Mouse (Mus musculus): Measurements from ENCODE around the gene Slc22a23. TPM values are rescaled to one million over a fixed set of nuclear protein-coding genes. Genes with fewer than 3 reads are reported as not detected.

The Slc22a23 gene
- total and polyA plus RNA-seq, 3 experiments, result 0.47 to 1.3 (median 0.85) TPM

DNA sequence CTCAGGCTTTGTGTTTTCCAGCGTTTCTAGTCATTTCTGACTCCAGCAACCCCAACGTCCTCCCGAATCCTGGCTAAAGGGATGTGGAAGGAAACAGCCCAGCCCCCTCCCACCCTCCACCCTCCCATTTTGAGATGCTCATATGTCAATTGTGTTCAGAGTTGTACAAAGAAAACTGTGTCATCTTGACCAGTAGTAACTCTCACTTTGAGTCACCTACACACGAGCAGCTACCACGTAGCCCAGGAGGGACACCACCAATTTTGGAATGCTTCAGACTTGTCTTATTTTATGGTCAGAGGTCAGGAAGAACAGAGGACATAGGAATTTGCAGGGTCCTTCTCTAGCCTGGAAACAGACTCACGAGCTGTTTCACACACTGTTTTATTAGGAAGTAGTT is 171.0 kb downstream of the Slc22a23 start:
- H3K36me3 ChIP-seq (replicated peaks in 1 of 2; ENCODE audit: control insufficient read depth in 1 of 2, insufficient read depth in 1 of 2, low read length in 1 of 2), result peaks cover 15 to 32% of the 10 kb centered on the region in 2 experiments
- H3K4me2 ChIP-seq (ENCODE audit: insufficient read depth, low read depth, poor library complexity, severe bottlenecking), result peak overlapping the region; percentile 57
- peaks cover 6% of the 10 kb centered on the region for H3K79me2 ChIP-seq (replicated peaks; ENCODE audit: control insufficient read depth, extremely low read depth, insufficient read depth, poor library complexity, severe bottlenecking)
- H3K4me1 ChIP-seq (ENCODE audit: control insufficient read depth in 1 of 2, insufficient read depth in 2 of 2), result peaks cover 15 to 36% of the 10 kb centered on the region in 2 experiments; a peak in 3 of 4 replicates
- dilution Hi-C loops (cut with MboI; ENCODE audit: extremely low pct_ligation_motif_present, extremely low pct_unique_long_range_greater_than_20kb, low sequenced_read_pairs) (no loop called here), in situ Hi-C loops (cut with MboI; ENCODE audit: low pct_ligation_motif_present, low pct_unique_long_range_greater_than_20kb, low sequenced_read_pairs) (no loop called here)
- peak; percentile 43 for DNase-seq (ENCODE audit: extremely low read depth)
- H3K27me3 ChIP-seq (replicated peaks), result no peaks in the 10 kb centered on the region
- TF ChIP-seq ZMIZ1 (IDR thresholded peaks at IDR 0.05; ENCODE audit: low read depth, low read length) (no peak), PAX5 (IDR thresholded peaks at IDR 0.05; ENCODE audit: low read length) (no peak), JUND (conservative IDR thresholded peaks at IDR 0.05; ENCODE audit: low read depth, low read length) (peak; percentile 92), NRF1 (IDR thresholded peaks at IDR 0.05; ENCODE audit: low read depth, low read length) (no peak), HCFC1 (IDR thresholded peaks at IDR 0.05; ENCODE audit: low read depth, low read length) (no peak), E2F4 (IDR thresholded peaks at IDR 0.05; ENCODE audit: insufficient replicate concordance, low read depth, low read length) (no peak), RCOR1 (conservative IDR thresholded peaks at IDR 0.05; ENCODE audit: low read depth, low read length) (peak; percentile 78), POLR2A (IDR thresholded peaks at IDR 0.05; ENCODE audit: low read depth, low read length) (no peak), ETS1 (conservative IDR thresholded peaks at IDR 0.05; ENCODE audit: low read depth, low read length) (peak; percentile 81), USF1 (IDR thresholded peaks at IDR 0.05; ENCODE audit: low read depth, low read length) (no peak), MEF2A (IDR thresholded peaks at IDR 0.05; ENCODE audit: borderline replicate concordance, low read depth, low read length) (peak; percentile 73), BHLHE40 (IDR thresholded peaks at IDR 0.05; ENCODE audit: low read depth, low read length) (peak; percentile 92), IRF4 (IDR thresholded peaks at IDR 0.05; ENCODE audit: low read depth, low read length) (peak; percentile 99), TCF12 (IDR thresholded peaks at IDR 0.05; ENCODE audit: low read depth, low read length) (peak; percentile 59; the same call in 1 of the 2 replicates), MYC (IDR thresholded peaks at IDR 0.05; ENCODE audit: low read depth, low read length) (0 out of 2 replicates have a peak, but pooled peaks have one; percentile 56), KAT2A (IDR thresholded peaks at IDR 0.05; ENCODE audit: insufficient replicate concordance, low read length) (no peak), CHD1 (IDR thresholded peaks at IDR 0.05; ENCODE audit: low read depth, low read length) (no peak), MAX (IDR thresholded peaks at IDR 0.05; ENCODE audit: low read length) (peak; percentile 10; the same call in 1 of the 2 replicates), JUN (IDR thresholded peaks at IDR 0.05; ENCODE audit: insufficient read depth, low read depth, low read length) (peak; percentile 81), CHD2 (IDR thresholded peaks at IDR 0.05; ENCODE audit: low read length) (peak; percentile 58; the same call in 1 of the 2 replicates), USF2 (conservative IDR thresholded peaks at IDR 0.05; ENCODE audit: low read depth, low read length) (no peak), EP300 (IDR thresholded peaks at IDR 0.05; ENCODE audit: low read length) (peak; percentile 83), ELF1 (IDR thresholded peaks at IDR 0.05; ENCODE audit: low read depth, low read length) (no peak), MXI1 (IDR thresholded peaks at IDR 0.05; ENCODE audit: low read depth, low read length) (no peak), GABPA (IDR thresholded peaks at IDR 0.05; ENCODE audit: insufficient replicate concordance, low read depth, low read length) (no peak), ZNF384 (IDR thresholded peaks at IDR 0.05; ENCODE audit: low read depth, low read length) (no peak), SMC3 (IDR thresholded peaks at IDR 0.05; ENCODE audit: low read depth, low read length) (no peak), SIN3A (IDR thresholded peaks at IDR 0.05; ENCODE audit: low read length) (no peak)
- no peaks in the 10 kb centered on the region for H3K9me3 ChIP-seq (replicated peaks; ENCODE audit: low read length)
- H3K27ac ChIP-seq (ENCODE audit: insufficient read depth, low read depth), result peak overlapping the region; percentile 65; the same call in 1 of the 2 replicates
- H3K4me3 ChIP-seq (replicated peaks in 1 of 3; ENCODE audit: low read depth in 2 of 3, low read length in 2 of 3, poor library complexity in 1 of 3), result no peak overlapping the region
- no peak overlapping the region for H3K9ac ChIP-seq (ENCODE audit: insufficient read depth, low read depth)
